Mouse (Mus musculus) gastrocnemius, adult 2 months (tissue): ENCODE measurements around the gene Olfr446. TPM values are rescaled to one million over a fixed set of nuclear protein-coding genes. Genes with fewer than 3 reads are reported as not detected.

Source experiments
- DNase-seq: peaks from one replicate; pipeline ENCODE4 v3.0.0; 2022
- H3K27ac ChIP-seq: fragments of 200-600 bp; 2 replicates; pipeline ENCODE4 v1.8.1; 2022; ENCODE audit warnings: mild to moderate bottlenecking
- H3K4me3 ChIP-seq: fragments of 200-600 bp; 2 replicates; pipeline ENCODE4 v1.8.1; 2022; ENCODE audit warnings: mild to moderate bottlenecking, moderate library complexity
- CTCF ChIP-seq: fragments of 200-600 bp; IDR thresholded peaks from 2 replicates; pipeline ENCODE4 v1.8.1; 2022; ENCODE audit warnings: antibody characterized with exemption, mild to moderate bottlenecking, moderate library complexity
- intact Hi-C: fragments of 180-260 bp; cut with DNase I; formaldehyde crosslinking; loops from one replicate; pipeline ENCODE4 v1.15.1; 2025
- long read RNA-seq, 2 experiments: library from polyadenylated mRNA; stranded (forward); transcript quantifications; one replicate each; pipeline ENCODE4 v2.0.0; 2021
- total RNA-seq, 2 experiments: library from RNA; stranded (reverse); gene quantifications; 2 replicates each; pipeline ENCODE4 v1.2.3; 2021

The Olfr446 gene
- total RNA-seq, result not detected
- long read RNA-seq, experiment 1, result 0 reads
- long read RNA-seq, experiment 2, result 0 reads

DNA sequence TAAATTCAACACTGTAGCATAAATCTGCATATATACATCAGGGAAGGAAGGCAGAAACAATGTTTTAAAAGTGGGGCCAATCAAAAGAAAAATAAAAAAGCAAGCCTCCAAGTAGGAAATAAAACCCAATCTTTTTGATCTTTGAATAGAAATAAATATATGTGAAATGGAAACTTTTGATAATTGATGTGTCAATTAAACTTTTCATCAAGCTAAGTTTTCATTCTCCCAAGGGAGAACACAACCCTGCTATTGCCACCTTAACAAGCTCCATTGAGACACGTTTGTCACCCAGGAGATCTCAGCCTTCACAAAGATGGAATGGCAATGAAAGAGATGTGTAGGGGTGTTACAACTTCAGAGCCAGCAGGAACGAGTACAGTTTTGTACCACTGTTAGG, at the start of gene Olfr446:
Olfr446 (plus strand) TSS at position 301 of the 400 bp plus-strand sequence.
- intact Hi-C loops, result no loop called here
- H3K4me3 ChIP-seq, result no peak within 1 kb of the TSS
- no peak for DNase-seq
- H3K27ac ChIP-seq, result no peak within 1 kb of the TSS
- TF ChIP-seq CTCF, result no peak

DNA sequence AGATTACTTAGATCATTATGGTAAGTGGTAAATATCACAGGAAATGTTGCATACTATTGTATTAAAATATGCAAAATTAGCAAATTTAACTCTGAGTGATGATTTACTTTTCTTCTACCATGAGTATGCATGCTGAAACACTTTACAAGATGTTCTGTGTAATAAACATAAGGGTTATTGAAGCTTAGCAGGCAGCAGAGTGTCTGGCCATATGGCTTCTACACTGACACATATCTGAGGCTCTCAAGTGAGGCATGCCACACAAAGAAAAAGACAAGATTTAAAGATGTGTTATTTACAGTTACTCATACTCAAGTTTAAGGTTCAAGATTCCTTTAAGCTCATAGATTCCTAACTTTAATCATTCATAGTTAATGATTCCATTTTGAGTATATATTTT, 44.9 kb upstream of the Olfr446 start:
- no peak for TF ChIP-seq CTCF
- H3K4me3 ChIP-seq, result no peak overlapping the region
- DNase-seq, result no peak
- intact Hi-C loops, result no loop called here
- H3K27ac ChIP-seq, result no peak overlapping the region

DNA sequence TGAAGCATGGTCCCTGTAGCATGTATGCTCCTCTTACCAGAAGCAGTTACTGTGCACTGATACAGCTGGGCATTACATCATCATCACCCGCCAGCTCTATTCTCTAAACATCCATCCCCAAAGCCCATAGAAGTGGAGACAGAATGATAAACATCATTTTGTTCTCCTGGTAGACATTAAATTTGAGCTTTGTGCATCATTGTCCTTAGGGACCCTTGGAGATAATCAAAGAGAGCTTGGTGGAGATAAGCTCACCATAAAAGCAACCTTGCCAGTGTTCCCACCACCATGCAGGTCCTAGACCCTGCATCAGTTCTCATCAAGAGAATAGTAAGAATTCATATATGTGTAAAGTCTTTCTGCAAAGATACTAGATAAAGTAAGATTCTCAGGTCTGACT, 31.0 kb upstream of the Olfr446 start, which contains the start of gene Olfr448:
Olfr448 (plus strand) TSS at position 301 of the 400 bp plus-strand sequence.
- no peak for TF ChIP-seq CTCF
- no peak for DNase-seq

DNA sequence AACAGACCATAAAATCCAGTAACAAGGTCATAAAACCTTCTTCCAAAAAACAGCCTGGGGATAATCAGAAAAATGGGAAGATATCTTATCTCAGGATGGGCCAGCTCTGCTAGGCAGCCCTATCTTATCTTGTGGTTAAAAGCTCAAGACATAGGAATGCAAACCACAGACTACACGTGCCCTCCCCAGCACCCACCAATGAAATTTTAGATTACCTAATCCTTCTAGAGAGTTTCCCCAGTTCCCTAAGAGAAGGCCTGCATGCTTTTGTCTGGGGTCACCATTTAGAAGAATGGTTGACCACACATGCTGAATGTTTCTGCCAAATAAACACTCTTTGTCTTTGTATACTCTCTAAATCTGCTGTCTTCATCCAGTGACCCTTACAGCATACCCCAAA, 20.8 kb upstream of the Olfr446 start:
- DNase-seq, result no peak
- Histone ChIP-seq H3K27ac (no peak overlapping the region), H3K4me3 (no peak overlapping the region)
- no peak for TF ChIP-seq CTCF
- intact Hi-C loops, result no loop called here

More for the DNA sequence above, 31.0 kb upstream of the Olfr446 start, which contains the start of gene Olfr448:
- Histone ChIP-seq H3K27ac (no peak within 1 kb of the TSS), H3K4me3 (no peak within 1 kb of the TSS)
- intact Hi-C loops, result no loop called here

DNA sequence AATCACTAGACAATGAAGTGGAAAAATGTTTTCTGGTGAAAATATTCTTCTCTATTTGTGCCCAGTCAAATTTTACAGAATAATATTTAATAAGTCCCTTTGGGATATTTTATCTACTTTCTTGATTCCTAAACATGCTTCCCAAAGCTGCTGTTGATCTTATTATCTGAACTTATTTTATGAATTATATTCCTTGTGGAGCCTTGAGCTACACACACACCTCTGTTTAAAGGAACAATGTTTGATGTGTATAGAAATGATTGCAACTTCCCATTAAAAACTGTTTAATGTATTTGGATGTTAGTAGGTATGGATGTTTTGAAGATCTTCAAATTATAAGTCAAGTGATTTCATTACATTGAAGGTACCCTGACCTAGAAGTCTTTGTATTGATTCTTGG, 12.6 kb upstream of the Olfr446 start, which contains the start of gene Olfr447:
Olfr447 (plus strand) TSS at position 301 of the 400 bp plus-strand sequence.
- TF ChIP-seq CTCF, result no peak
- no peak for DNase-seq
- no peak within 1 kb of the TSS for H3K27ac ChIP-seq
- intact Hi-C loops, result no loop called here
- no peak within 1 kb of the TSS for H3K4me3 ChIP-seq

DNA sequence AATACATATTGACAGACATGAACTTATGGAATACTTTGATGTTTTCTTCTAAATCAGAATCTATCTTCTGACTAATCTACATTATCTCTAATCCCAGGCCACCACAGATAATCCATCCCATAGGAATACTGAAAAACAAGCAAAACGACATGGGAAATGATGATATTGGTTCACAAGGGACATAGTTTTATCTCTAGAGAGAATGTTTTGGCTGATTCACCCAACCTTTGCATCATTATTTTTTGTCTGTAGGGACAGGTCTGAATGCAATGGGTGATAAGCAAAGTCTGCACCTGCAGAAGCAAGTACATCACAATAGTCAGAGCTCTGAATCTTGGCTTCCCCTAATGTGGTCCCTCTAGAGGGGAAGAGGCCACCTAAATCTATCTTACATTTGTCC, 27.6 kb downstream of the Olfr446 start, which contains the start of gene Olfr444:
Olfr444 (plus strand) TSS at position 301 of the 400 bp plus-strand sequence.
- H3K27ac ChIP-seq, result no peak within 1 kb of the TSS
- intact Hi-C loops, result no loop called here
- no peak for DNase-seq
- no peak for TF ChIP-seq CTCF
- no peak within 1 kb of the TSS for H3K4me3 ChIP-seq

DNA sequence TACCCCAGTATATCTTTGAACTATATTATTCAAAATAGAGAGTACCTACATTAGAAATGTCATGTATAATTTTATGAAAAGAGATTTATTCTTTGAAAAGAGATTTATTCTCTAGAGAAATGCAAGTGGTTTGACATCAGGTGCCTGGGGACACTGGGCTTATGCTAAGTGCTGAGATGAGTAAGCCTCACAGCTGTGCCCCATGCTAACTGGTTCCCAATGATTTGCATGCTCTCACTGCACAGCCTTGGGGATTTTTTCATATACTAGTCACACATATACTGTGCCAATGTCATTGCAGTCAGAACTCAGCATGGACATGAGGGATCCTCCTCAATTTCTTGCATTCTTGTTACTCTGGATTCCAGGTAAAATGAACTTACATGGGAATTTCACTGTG, 59.2 kb downstream of the Olfr446 start:
- Histone ChIP-seq H3K4me3 (no peak overlapping the region), H3K27ac (no peak overlapping the region)
- no peak for DNase-seq
- intact Hi-C loops, result no loop called here
- TF ChIP-seq CTCF, result no peak

Other genes with a start within 250 kb of the Olfr446 start
- gene Tcaf1, start 211.3 kb upstream of the Olfr446 start, total RNA-seq, result 1 to 10 TPM; 4.0 to 8.1 TPM
- not detected for gene Olfr453, start 182.0 kb upstream of the Olfr446 start, total RNA-seq
- not detected for gene Olfr38, start 165.0 kb upstream of the Olfr446 start, total RNA-seq
- not detected for gene Olfr452, start 136.3 kb upstream of the Olfr446 start, total RNA-seq
- gene Olfr450, start 109.4 kb upstream of the Olfr446 start, total RNA-seq, result not detected
- not detected for gene Olfr449, start 87.0 kb upstream of the Olfr446 start, total RNA-seq
- gene Olfr448, start 30.9 kb upstream of the Olfr446 start, total RNA-seq, result not detected
- not detected for gene Olfr447, start 12.5 kb upstream of the Olfr446 start, total RNA-seq
- not detected for gene Olfr444, start 27.7 kb downstream of the Olfr446 start, total RNA-seq
- gene Olfr441, start 185.0 kb downstream of the Olfr446 start, total RNA-seq, result not detected
- gene Olfr237-ps1, start 225.2 kb downstream of the Olfr446 start, total RNA-seq, result not detected
- not detected for gene Olfr437, start 241.9 kb downstream of the Olfr446 start, total RNA-seq